Mouse (Mus musculus) ES-E14 (cell line): ENCODE measurements at regions not wholly inside any gene's neighbourhood (a gene's known extent, or its start where the extent isn't known, plus 50 kb on each side); places are given as distances from the start of the nearest gene placed in this dataset.

Source experiments
- DNase-seq: peaks from one replicate; pipeline ENCODE4 v3.0.0-alpha.2; 2013; ENCODE audit warnings: low read depth, low spot score
- H3K27ac ChIP-seq: 2 replicates; pipeline ENCODE4 v1.5.1; 2012; ENCODE audit warnings: low read depth, mild to moderate bottlenecking, low read length, moderate library complexity, mixed read lengths; ENCODE audit not compliant: poor library complexity, insufficient read depth, severe bottlenecking
- H3K36me3 ChIP-seq: 2 replicates; pipeline ENCODE4 v1.6.1; 2012; ENCODE audit warnings: mild to moderate bottlenecking, low read length, moderate library complexity, mixed read lengths; ENCODE audit not compliant: control insufficient read depth, poor library complexity, insufficient read depth, severe bottlenecking
- H3K4me1 ChIP-seq, 2 experiments: fragments of 150-350 bp in 1 of 2; sonication (generic) in 1 of 2; 2 replicates each; pipeline ENCODE4 v1.6.1; 2012; ENCODE audit warnings: low read length in 2 of 2, mild to moderate bottlenecking in 1 of 2, mixed read lengths in 1 of 2; ENCODE audit not compliant: control insufficient read depth in 2 of 2, insufficient read depth in 2 of 2, poor library complexity in 1 of 2
- H3K4me3 ChIP-seq, 2 experiments: fragments of 150-350 bp in 1 of 2; sonication (generic) in 1 of 2; 2 replicates each; pipeline ENCODE4 v1.5.1; 2012; ENCODE audit warnings: low read length in 2 of 2, low read depth in 1 of 2, mild to moderate bottlenecking in 1 of 2, mixed read lengths in 1 of 2; ENCODE audit not compliant: insufficient read depth in 1 of 2, poor library complexity in 1 of 2, severe bottlenecking in 1 of 2
- H3K9ac ChIP-seq: 2 replicates; pipeline ENCODE4 v1.6.1; 2012; ENCODE audit warnings: low read depth, mild to moderate bottlenecking, low read length, mixed read lengths; ENCODE audit not compliant: poor library complexity, insufficient read depth, severe bottlenecking
- H3K9me3 ChIP-seq: fragments of 150-350 bp; sonication (generic); 2 replicates; pipeline ENCODE4 v1.6.1; 2012; ENCODE audit warnings: low read depth, mild to moderate bottlenecking, low read length; ENCODE audit not compliant: control insufficient read depth, insufficient read depth
- CHD2 ChIP-seq: IDR thresholded peaks from 2 replicates; pipeline ENCODE4 v1.6.1; 2014; ENCODE audit warnings: mild to moderate bottlenecking, low read depth, low read length, inconsistent platforms
- HCFC1 ChIP-seq: IDR thresholded peaks from 2 replicates; pipeline ENCODE4 v1.6.1; 2012; ENCODE audit warnings: low read length, inconsistent platforms, borderline replicate concordance; ENCODE audit not compliant: insufficient read depth
- MAFK ChIP-seq: IDR thresholded peaks from 2 replicates; pipeline ENCODE4 v1.6.1; 2014; ENCODE audit warnings: mild to moderate bottlenecking, low read depth, low read length, inconsistent platforms; ENCODE audit not compliant: insufficient read depth
- ZC3H11A ChIP-seq: IDR thresholded peaks from 2 replicates; pipeline ENCODE4 v1.6.1; 2012; ENCODE audit warnings: low read depth, mild to moderate bottlenecking, inconsistent platforms, low read length, borderline replicate concordance
- ZNF384 ChIP-seq: IDR thresholded peaks from 2 replicates; pipeline ENCODE4 v1.6.1; 2012; ENCODE audit warnings: low read depth, low read length, inconsistent platforms
- in situ Hi-C, 2 experiments: fragments of 600-800 bp; cut with MboI; formaldehyde crosslinking; loops; one replicate each; pipeline ENCODE4 v1.15.1; 2025; ENCODE audit warnings: low sequenced_read_pairs in 2 of 2, inconsistent platforms in 1 of 2; ENCODE audit not compliant: unreplicated experiment in 2 of 2

DNA sequence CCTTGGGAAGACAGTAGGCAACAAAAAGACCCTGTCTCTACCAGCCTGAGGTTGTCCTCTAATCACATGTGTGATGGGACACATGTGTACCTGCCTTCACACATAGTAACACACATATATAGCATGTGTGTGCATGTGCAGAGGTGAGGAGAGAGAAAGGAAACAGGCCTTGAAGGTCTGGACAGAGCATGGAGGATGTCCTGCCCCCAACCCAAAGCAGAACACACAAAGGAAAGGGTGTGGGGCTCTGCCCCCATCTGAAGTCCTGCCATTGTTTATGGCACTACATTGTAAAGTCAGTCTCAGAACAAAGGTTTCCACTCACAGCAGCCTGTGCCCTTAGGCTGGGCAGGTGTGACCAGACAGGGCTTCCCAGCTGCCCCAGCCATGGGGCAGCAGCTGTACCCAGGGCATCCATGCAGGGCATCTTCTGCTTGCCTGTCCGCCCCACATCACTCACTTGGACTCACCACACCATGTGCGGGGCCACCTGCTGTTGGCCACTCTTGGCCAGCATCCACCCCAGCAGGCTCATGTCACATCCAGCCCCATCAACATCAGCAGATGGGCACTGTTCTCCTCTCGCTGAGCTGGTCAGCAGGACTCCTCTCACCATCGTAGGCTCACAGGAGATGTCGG lies 83.6 kb upstream of the 1700016C15Rik start:
- DNase-seq = no peak
- H3K4me3 ChIP-seq = no peak overlapping the region
- H3K9me3 ChIP-seq = no peaks in the 10 kb centered on the region
- no peaks in the 10 kb centered on the region for H3K36me3 ChIP-seq
- in situ Hi-C loops = no loop called here
- H3K4me1 ChIP-seq = no peaks in the 10 kb centered on the region
- no peak overlapping the region for H3K27ac ChIP-seq
- TF ChIP-seq HCFC1 (no peak), ZNF384 (no peak), MAFK (no peak), CHD2 (no peak), ZC3H11A (no peak)
- H3K9ac ChIP-seq = no peak overlapping the region

DNA sequence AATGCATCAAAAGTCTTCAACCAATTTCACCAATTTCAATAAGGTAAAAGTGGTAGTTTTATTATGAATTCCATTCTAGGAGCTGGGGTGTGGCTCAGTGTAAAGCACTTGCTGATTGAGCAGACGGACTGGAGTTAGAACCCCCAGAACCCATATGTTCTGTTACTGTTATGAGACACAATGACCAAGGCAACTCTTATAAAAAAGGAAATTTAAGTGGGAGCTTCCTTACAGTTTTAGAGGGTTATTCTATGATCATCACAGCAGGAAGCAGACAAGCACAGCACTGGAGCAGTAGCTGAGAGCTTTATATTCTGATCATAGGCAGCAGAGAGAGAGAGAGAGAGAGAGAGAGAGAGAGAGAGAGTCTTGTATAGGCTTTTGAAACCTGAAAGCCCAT lies 81.7 kb upstream of the 1700016C15Rik start:
- H3K9ac ChIP-seq = no peak overlapping the region
- no peaks in the 10 kb centered on the region for H3K9me3 ChIP-seq
- no peaks in the 10 kb centered on the region for H3K4me1 ChIP-seq
- no peaks in the 10 kb centered on the region for H3K36me3 ChIP-seq
- H3K27ac ChIP-seq = no peak overlapping the region
- in situ Hi-C loops = no loop called here
- H3K4me3 ChIP-seq = no peak overlapping the region
- TF ChIP-seq HCFC1 (no peak), ZNF384 (no peak), CHD2 (no peak), ZC3H11A (no peak), MAFK (no peak)
- no peak for DNase-seq

DNA sequence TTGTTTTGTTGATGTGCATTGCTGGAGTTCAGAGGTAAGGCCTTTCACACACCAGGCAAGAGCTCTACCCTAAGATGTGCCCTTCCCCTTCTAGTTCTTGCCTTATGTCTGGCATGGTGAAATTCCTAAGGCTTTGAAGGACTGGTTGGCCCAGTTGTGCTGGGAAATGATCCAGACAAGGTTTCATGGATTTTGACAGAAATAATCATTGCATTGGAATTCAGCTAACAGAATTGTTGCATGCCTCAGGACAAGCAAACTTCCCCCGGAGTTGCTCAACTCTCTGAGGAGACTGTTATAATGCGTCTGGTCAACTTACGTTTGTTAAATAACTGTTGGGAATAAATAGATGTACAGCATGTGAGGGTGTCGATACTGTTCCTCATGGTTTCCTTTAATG lies 80.6 kb upstream of the 1700016C15Rik start:
- H3K9ac ChIP-seq = no peak overlapping the region
- no peaks in the 10 kb centered on the region for H3K4me1 ChIP-seq
- no peak for TF ChIP-seq HCFC1
- TF ChIP-seq ZNF384 = no peak
- no peak overlapping the region for H3K4me3 ChIP-seq
- no peak for DNase-seq
- H3K9me3 ChIP-seq = no peaks in the 10 kb centered on the region
- H3K27ac ChIP-seq = no peak overlapping the region
- in situ Hi-C loops = no loop called here
- no peaks in the 10 kb centered on the region for H3K36me3 ChIP-seq

DNA sequence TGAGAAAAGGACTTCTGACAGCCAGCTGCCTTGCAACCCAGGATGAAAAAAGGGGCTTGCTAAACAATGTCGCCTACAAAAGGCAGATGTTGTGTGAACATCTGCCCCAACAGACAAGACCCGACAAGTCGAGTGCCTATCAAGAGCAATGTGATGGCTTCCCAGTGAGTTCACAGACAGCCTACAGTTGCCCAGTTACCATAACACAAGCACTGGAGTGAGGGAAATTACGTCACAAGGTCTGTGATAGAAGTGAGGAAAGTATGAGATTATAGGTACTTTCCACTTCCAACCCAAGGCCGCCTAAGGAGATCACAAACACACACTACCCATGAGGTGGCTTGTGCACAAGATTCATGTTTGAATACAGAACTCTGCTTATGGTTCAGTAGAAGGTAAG lies 78.4 kb upstream of the 1700016C15Rik start:
- Histone ChIP-seq H3K36me3 (no peaks in the 10 kb centered on the region), H3K27ac (no peak overlapping the region), H3K9ac (no peak overlapping the region), H3K9me3 (no peaks in the 10 kb centered on the region), H3K4me3 (no peak overlapping the region), H3K4me1 (no peaks in the 10 kb centered on the region)
- TF ChIP-seq ZNF384 (no peak), ZC3H11A (no peak), HCFC1 (no peak), MAFK (no peak), CHD2 (no peak)
- DNase-seq = no peak
- in situ Hi-C loops = no loop called here

- in situ Hi-C loops = no loop called here
- no peak for DNase-seq
- TF ChIP-seq ZC3H11A (no peak), MAFK (no peak), HCFC1 (no peak)
These were observed 66.5 kb upstream of the 1700016C15Rik start for GRCm38 (mm10) chr1:177663163-177663562.

More at GRCm38 (mm10) chr1:177663163-177663562, 66.5 kb upstream of the 1700016C15Rik start:
- Histone ChIP-seq H3K4me3 (no peak overlapping the region), H3K9me3 (no peaks in the 10 kb centered on the region), H3K36me3 (no peaks in the 10 kb centered on the region), H3K4me1 (no peaks in the 10 kb centered on the region), H3K9ac (no peak overlapping the region), H3K27ac (no peak overlapping the region)
